Mouse (Mus musculus): Measurements from ENCODE around the gene Gm10190. TPM values are rescaled to one million over a fixed set of nuclear protein-coding genes. Genes with fewer than 3 reads are reported as not detected.

The Gm10190 gene
- not detected for total RNA-seq (2021)
- not detected in 2 replicates for polyA plus RNA-seq (2012; rRNA removed)
- long read RNA-seq, partial matches to known transcripts, result 0 of 1 reads
- long read RNA-seq, other reads (novel, unspliced or antisense), result 0 of 1 reads

- H3K4me1 ChIP-seq (ENCODE audit: control insufficient read depth, insufficient read depth, low read length), result peaks cover 2% of the 10 kb centered on the region
- no peaks in the 10 kb centered on the region for H3K27me3 ChIP-seq (ENCODE audit: control insufficient read depth, insufficient read depth, low read length)
- H3K27ac ChIP-seq, result peak within 1 kb of the TSS; percentile 75
- WGBS, result 1% methylated on average over 95 of the region's 102 CpGs
- H3K36me3 ChIP-seq (ENCODE audit: control insufficient read depth, insufficient read depth, low read length), result no peaks in the 10 kb centered on the region
- peak within 1 kb of the TSS; percentile 75 for H3K9ac ChIP-seq (ENCODE audit: low read depth, low read length)
- TF ChIP-seq POLR2A (IDR thresholded peaks at IDR 0.05; ENCODE audit: insufficient read depth, low read depth, low read length) (peak; percentile 70), EP300 (IDR thresholded peaks at IDR 0.05; ENCODE audit: insufficient read depth, low read depth, low read length) (no peak), CTCF (IDR thresholded peaks at IDR 0.05) (peak; percentile 26)
- H3K79me2 ChIP-seq (replicated peaks; ENCODE audit: control insufficient read depth, insufficient read depth, low read length), result no peaks in the 10 kb centered on the region
- peak; percentile 88 to 94 for DNase-seq
- intact Hi-C loops (cut with DNase I), result loop anchor here (5.0 kb wide), 2 partner anchors 81 to 354 kb away; partner anchors contain the start of genes Dhx57, Map4k3 and Morn2
- peak within 1 kb of the TSS; percentile 79 for H3K4me3 ChIP-seq
Observed at GRCm38 (mm10) chr17:80372989-80373725, at the start of gene Gm10190. TSS of gene Gm10190 (minus strand) at chr17:80373541.

GRCm38 (mm10) chr17:80420998-80421397 is 47.7 kb upstream of the Gm10190 start:
- H3K27ac ChIP-seq, result no peak overlapping the region
- H3K79me2 ChIP-seq (replicated peaks; ENCODE audit: control insufficient read depth, insufficient read depth, low read length), result no peaks in the 10 kb centered on the region
- H3K4me3 ChIP-seq, result no peak overlapping the region
- DNase-seq, result no peak
- H3K4me1 ChIP-seq (ENCODE audit: control insufficient read depth, insufficient read depth, low read length), result peaks cover 2% of the 10 kb centered on the region
- TF ChIP-seq CTCF (IDR thresholded peaks at IDR 0.05) (no peak), POLR2A (IDR thresholded peaks at IDR 0.05; ENCODE audit: insufficient read depth, low read depth, low read length) (no peak), EP300 (IDR thresholded peaks at IDR 0.05; ENCODE audit: insufficient read depth, low read depth, low read length) (no peak)
- 80% methylated on average over 1 of the region's 1 CpGs for WGBS
- H3K27me3 ChIP-seq (ENCODE audit: control insufficient read depth, insufficient read depth, low read length), result no peaks in the 10 kb centered on the region
- intact Hi-C loops (cut with DNase I), result no loop called here
- H3K36me3 ChIP-seq (ENCODE audit: control insufficient read depth, insufficient read depth, low read length), result peaks cover 5% of the 10 kb centered on the region
- no peak overlapping the region for H3K9ac ChIP-seq (ENCODE audit: low read depth, low read length)

- no peaks in the 10 kb centered on the region for H3K4me1 ChIP-seq (ENCODE audit: control insufficient read depth, insufficient read depth, low read length)
- peaks cover 1% of the 10 kb centered on the region; the same call in 1 of the 2 replicates for H3K36me3 ChIP-seq (ENCODE audit: control insufficient read depth, insufficient read depth, low read length)
- no peak overlapping the region for H3K9ac ChIP-seq (ENCODE audit: low read depth, low read length)
- H3K27me3 ChIP-seq (ENCODE audit: control insufficient read depth, insufficient read depth, low read length), result no peaks in the 10 kb centered on the region
- intact Hi-C loops (cut with DNase I), result no loop called here
- 87% methylated on average over 10 of the region's 10 CpGs for WGBS
- no peak overlapping the region for H3K27ac ChIP-seq
- H3K4me3 ChIP-seq, result no peak overlapping the region
- no peaks in the 10 kb centered on the region for H3K79me2 ChIP-seq (replicated peaks; ENCODE audit: control insufficient read depth, insufficient read depth, low read length)
- no peak for DNase-seq
- TF ChIP-seq POLR2A (IDR thresholded peaks at IDR 0.05; ENCODE audit: insufficient read depth, low read depth, low read length), result no peak
- TF ChIP-seq CTCF (IDR thresholded peaks at IDR 0.05), result no peak
Observed at GRCm38 (mm10) chr17:80418572-80419210, 45.4 kb upstream of the Gm10190 start.

DNA sequence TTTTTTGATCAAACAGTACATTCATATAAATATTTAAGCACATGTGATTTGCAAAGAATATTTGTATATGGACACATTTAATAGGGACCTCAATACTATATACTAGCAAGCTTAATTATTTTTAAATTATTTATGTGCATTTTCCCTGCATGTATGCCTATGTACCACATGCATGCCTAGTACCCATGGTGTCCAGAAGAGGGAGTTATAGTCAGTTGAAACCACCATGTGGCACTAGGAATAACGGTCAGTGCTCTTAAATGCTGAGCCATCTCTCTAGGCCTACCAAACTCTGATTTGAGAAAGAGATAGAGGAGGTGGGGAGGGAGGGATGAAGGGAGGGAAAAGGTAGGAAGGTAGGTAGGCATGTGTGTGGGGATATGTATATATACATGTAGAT is 37.8 kb upstream of the Gm10190 start:
- H3K79me2 ChIP-seq (replicated peaks; ENCODE audit: control insufficient read depth, insufficient read depth, low read length), result no peaks in the 10 kb centered on the region
- no peaks in the 10 kb centered on the region for H3K4me1 ChIP-seq (ENCODE audit: control insufficient read depth, insufficient read depth, low read length)
- intact Hi-C loops (cut with DNase I), result no loop called here
- no peak overlapping the region for H3K27ac ChIP-seq
- H3K9ac ChIP-seq (ENCODE audit: low read depth, low read length), result no peak overlapping the region
- no peak for DNase-seq
- H3K27me3 ChIP-seq (ENCODE audit: control insufficient read depth, insufficient read depth, low read length), result no peaks in the 10 kb centered on the region
- H3K36me3 ChIP-seq (ENCODE audit: control insufficient read depth, insufficient read depth, low read length), result peaks cover 3% of the 10 kb centered on the region
- WGBS, result 48% methylated on average over 1 of the region's 1 CpGs
- H3K4me3 ChIP-seq, result no peak overlapping the region
- TF ChIP-seq CTCF (IDR thresholded peaks at IDR 0.05) (peak; percentile 66), EP300 (IDR thresholded peaks at IDR 0.05; ENCODE audit: insufficient read depth, low read depth, low read length) (no peak)

- intact Hi-C loops (cut with DNase I), result no loop called here
- WGBS, result 94% methylated on average over 7 of the region's 7 CpGs
- Histone ChIP-seq H3K27ac (no peak overlapping the region), H3K36me3 (ENCODE audit: control insufficient read depth, insufficient read depth, low read length) (no peaks in the 10 kb centered on the region), H3K9ac (ENCODE audit: low read depth, low read length) (no peak overlapping the region), H3K27me3 (ENCODE audit: control insufficient read depth, insufficient read depth, low read length) (no peaks in the 10 kb centered on the region), H3K4me1 (ENCODE audit: control insufficient read depth, insufficient read depth, low read length) (no peaks in the 10 kb centered on the region), H3K79me2 (replicated peaks; ENCODE audit: control insufficient read depth, insufficient read depth, low read length) (no peaks in the 10 kb centered on the region), H3K4me3 (no peak overlapping the region)
- no peak for DNase-seq
- TF ChIP-seq CTCF (IDR thresholded peaks at IDR 0.05) (no peak), EP300 (IDR thresholded peaks at IDR 0.05; ENCODE audit: insufficient read depth, low read depth, low read length) (no peak), POLR2A (IDR thresholded peaks at IDR 0.05; ENCODE audit: insufficient read depth, low read depth, low read length) (no peak)
Observed at GRCm38 (mm10) chr17:80398243-80398642, 24.9 kb upstream of the Gm10190 start.
